Mouse (Mus musculus) liver, embryonic 14.5 days (tissue): ENCODE data around the gene Nebl.

Experiments used
- CTCF ChIP-seq: IDR thresholded peaks from 2 replicates; pipeline ENCODE4 v1.5.1; 2016; ENCODE audit warnings: antibody characterized with exemption, low read depth, control low read depth
- EP300 ChIP-seq: IDR thresholded peaks from 2 replicates; pipeline ENCODE4 v1.6.1; 2016; ENCODE audit warnings: antibody characterized with exemption, low read depth

- TF ChIP-seq CTCF (no peak), EP300 (no peak)
These were observed 73.1 kb downstream of the Nebl start for GRCm38 (mm10) chr2:17658176-17658575.
